Mouse (Mus musculus) kidney, postnatal 0 days (tissue): ENCODE data around the gene Aff4. TPM values are rescaled to one million over a fixed set of nuclear protein-coding genes. Genes with fewer than 3 reads are reported as not detected.

Source experiments
- ATAC-seq: fragments of 200-750 bp; cut with Nextera tagmentation; replicated peaks from 2 replicates; pipeline ENCODE4 v1.8.0; 2017; ENCODE audit warnings: low read depth, moderate number of reproducible peaks, moderate TSS enrichment, moderate library complexity; ENCODE audit not compliant: low FRiP score
- DNase-seq: peaks from one replicate; pipeline ENCODE4 v3.0.0-alpha.2; 2016; ENCODE audit warnings: low spot score
- H3K27ac ChIP-seq: fragments of 300-500 bp; sonication (generic); 2 replicates; pipeline ENCODE4 v1.5.1; 2014; ENCODE audit warnings: mild to moderate bottlenecking
- H3K27me3 ChIP-seq: fragments of 300-500 bp; sonication (generic); 2 replicates; pipeline ENCODE4 v1.6.1; 2014; ENCODE audit warnings: low read length, mixed read lengths; ENCODE audit not compliant: insufficient read depth
- H3K36me3 ChIP-seq: fragments of 300-500 bp; sonication (generic); 2 replicates; pipeline ENCODE4 v1.6.1; 2014; ENCODE audit warnings: low read length, mixed read lengths; ENCODE audit not compliant: insufficient read depth
- H3K4me1 ChIP-seq: fragments of 300-500 bp; sonication (generic); replicated peaks from 2 replicates; pipeline ENCODE4 v1.6.1; 2014; ENCODE audit warnings: antibody characterized with exemption, low read length, mixed read lengths; ENCODE audit not compliant: insufficient read depth
- H3K4me2 ChIP-seq: fragments of 300-500 bp; sonication (generic); 2 replicates; pipeline ENCODE4 v1.6.1; 2014; ENCODE audit warnings: mild to moderate bottlenecking, low read length, moderate library complexity, mixed read lengths
- H3K4me3 ChIP-seq: fragments of 300-500 bp; sonication (generic); replicated peaks from 2 replicates; pipeline ENCODE4 v1.5.1; 2014; ENCODE audit warnings: low read depth, low read length
- H3K9ac ChIP-seq: fragments of 300-500 bp; sonication (generic); 2 replicates; pipeline ENCODE4 v1.6.1; 2014; ENCODE audit warnings: low read depth, low read length
- H3K9me3 ChIP-seq: fragments of 300-500 bp; sonication (generic); replicated peaks from 2 replicates; pipeline ENCODE4 v1.6.1; 2016; ENCODE audit warnings: low read length, inconsistent platforms, mixed read lengths
- CTCF ChIP-seq: IDR thresholded peaks from 2 replicates; pipeline ENCODE4 v1.5.1; 2016; ENCODE audit warnings: antibody characterized with exemption, low read depth, mild to moderate bottlenecking, moderate library complexity
- WGBS: fragments of 180-500 bp; shearing (Covaris S2); extraction: QIAGEN DNeasy Blood & Tissue Kit; methylation state at CpG from one replicate; pipeline ENCODE4 v1.1.7; 2014; 5-methylcytosine and 5-hydroxymethylcytosine counted together
- polyA plus RNA-seq: library from polyadenylated mRNA; unstranded; fragments of >200 nt; fragmentation: Nextera tagmentation; extraction: Ambion mirVana; gene quantifications from 2 replicates; pipeline ENCODE4 v1.2.1, GENCODE M21; 2015

The Aff4 gene
- polyA plus RNA-seq, 1 experiment from 2014 or later, result 33.9 TPM

DNA sequence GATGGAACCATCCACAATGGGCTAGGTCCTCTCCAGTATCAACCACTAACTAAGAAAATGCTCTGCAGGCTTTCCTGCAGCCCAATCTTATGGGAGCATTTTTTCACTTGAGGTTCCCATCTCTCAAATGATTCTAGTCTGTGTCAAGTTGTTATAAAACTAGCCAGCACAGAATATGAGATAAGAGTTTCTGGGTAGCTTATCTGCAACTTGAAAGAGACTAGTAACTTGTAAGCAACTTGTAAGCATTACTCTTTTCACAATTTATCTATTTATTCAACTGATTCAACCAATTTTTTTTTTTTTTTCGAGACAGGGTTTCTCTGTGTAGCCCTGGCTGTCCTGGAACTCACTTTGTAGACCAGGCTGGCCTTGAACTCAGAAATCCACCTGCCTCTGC lies 53.0 kb downstream of the Aff4 start:
- DNase-seq, result no peak
- TF ChIP-seq CTCF, result no peak
- 89% methylated on average over 1 of the region's 1 CpGs for WGBS
- no peaks in the 10 kb centered on the region for H3K9me3 ChIP-seq
- peaks cover 58% of the 10 kb centered on the region for H3K36me3 ChIP-seq
- no peak overlapping the region for H3K27ac ChIP-seq
- no peaks in the 10 kb centered on the region for H3K4me1 ChIP-seq
- no peak overlapping the region for H3K9ac ChIP-seq
- no peak overlapping the region for H3K4me3 ChIP-seq
- H3K27me3 ChIP-seq, result no peaks in the 10 kb centered on the region
- no peak for ATAC-seq
- no peak overlapping the region for H3K4me2 ChIP-seq

DNA sequence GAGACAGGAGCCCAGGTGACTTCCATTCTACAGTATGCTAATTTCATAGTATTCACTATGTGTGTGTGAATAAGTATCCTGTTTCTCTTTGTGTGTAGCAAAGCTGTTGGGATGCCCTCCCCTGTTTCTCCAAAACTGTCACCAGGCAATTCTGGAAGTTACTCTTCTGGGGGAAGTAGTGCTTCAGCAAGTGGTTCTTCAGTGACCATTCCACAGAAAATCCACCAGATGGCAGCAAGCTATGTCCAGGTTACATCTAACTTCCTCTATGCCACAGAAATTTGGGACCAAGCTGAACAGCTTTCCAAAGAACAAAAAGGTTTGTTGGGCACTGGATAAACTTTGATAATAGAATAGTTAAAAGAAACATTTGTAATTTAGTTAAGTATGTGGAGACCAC lies 61.1 kb downstream of the Aff4 start:
- Histone ChIP-seq H3K27ac (no peak overlapping the region), H3K9me3 (no peaks in the 10 kb centered on the region), H3K36me3 (peaks cover 58% of the 10 kb centered on the region), H3K4me3 (no peak overlapping the region), H3K4me1 (no peaks in the 10 kb centered on the region), H3K27me3 (no peaks in the 10 kb centered on the region), H3K9ac (no peak overlapping the region), H3K4me2 (no peak overlapping the region)
- ATAC-seq (no peak), DNase-seq (peak; percentile 68)
- peak; percentile 74 for TF ChIP-seq CTCF

DNA sequence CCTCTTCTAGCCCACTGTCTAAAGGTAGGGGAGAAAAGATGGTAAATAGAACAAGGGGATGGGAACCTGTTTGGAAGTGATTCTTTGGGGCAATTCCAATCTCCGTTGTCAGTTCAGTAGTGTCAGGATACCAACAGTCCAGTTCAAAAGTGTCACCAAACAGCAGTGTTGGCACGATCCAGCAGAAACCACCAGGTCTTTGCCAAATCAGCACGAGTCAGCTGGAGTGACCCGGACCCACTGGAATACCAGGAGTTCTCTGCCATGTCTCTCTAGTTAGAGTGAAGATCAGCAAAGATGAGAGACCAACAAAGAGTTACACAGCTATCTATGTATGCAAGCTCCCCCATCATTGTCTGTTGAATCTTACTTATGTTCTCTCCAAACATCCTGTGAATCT lies 63.2 kb downstream of the Aff4 start:
- WGBS, result 90% methylated on average over 4 of the region's 4 CpGs
- no peak for TF ChIP-seq CTCF
- Histone ChIP-seq H3K4me3 (no peak overlapping the region), H3K36me3 (peaks cover 66% of the 10 kb centered on the region), H3K27me3 (no peaks in the 10 kb centered on the region), H3K9me3 (no peaks in the 10 kb centered on the region), H3K9ac (no peak overlapping the region), H3K4me1 (no peaks in the 10 kb centered on the region), H3K27ac (no peak overlapping the region), H3K4me2 (no peak overlapping the region)
- ATAC-seq (no peak), DNase-seq (no peak)

- Histone ChIP-seq H3K27me3 (no peaks in the 10 kb centered on the region), H3K9ac (no peak overlapping the region), H3K4me1 (no peaks in the 10 kb centered on the region), H3K9me3 (no peaks in the 10 kb centered on the region), H3K4me3 (no peak overlapping the region), H3K27ac (no peak overlapping the region), H3K36me3 (peaks cover 48% of the 10 kb centered on the region), H3K4me2 (no peak overlapping the region)
- no peak for DNase-seq
- no peak for ATAC-seq
- TF ChIP-seq CTCF, result no peak
Measured at GRCm38 (mm10) chr11:53418048-53418447, 67.4 kb downstream of the Aff4 start.

DNA sequence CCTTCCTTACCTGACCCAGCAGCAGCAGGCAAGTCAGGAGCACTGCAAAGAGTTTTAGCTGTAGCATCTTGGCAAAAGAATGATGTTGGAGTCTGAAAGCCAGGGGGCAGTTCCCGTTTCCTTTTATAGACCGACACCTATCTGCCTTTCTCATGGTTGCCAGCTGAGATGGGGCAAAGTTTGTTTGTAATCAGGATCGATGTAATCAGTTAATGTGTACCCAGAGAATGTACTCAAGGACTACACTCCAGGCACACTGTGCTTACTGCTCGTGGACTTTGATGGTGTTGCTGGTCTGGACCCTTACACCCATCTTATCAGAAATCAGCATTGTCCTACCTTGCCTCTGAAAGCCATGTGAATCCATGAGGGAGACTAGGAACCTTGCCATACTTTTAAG lies 72.4 kb downstream of the Aff4 start, which contains the start of gene Leap2:
Gene Leap2 (minus strand): TSS at position 135 of the 400 bp plus-strand sequence.
- no peak within 1 kb of the TSS for H3K27ac ChIP-seq
- H3K4me1 ChIP-seq, result no peaks in the 10 kb centered on the region
- WGBS, result 79% methylated on average over 4 of the region's 4 CpGs
- DNase-seq (no peak), ATAC-seq (no peak)
- H3K9ac ChIP-seq, result no peak within 1 kb of the TSS
- H3K36me3 ChIP-seq, result peaks cover 13% of the 10 kb centered on the region; the same call in 1 of the 2 replicates
- H3K27me3 ChIP-seq, result no peaks in the 10 kb centered on the region
- TF ChIP-seq CTCF, result 0 out of 2 replicates have a peak, but pooled peaks have one; percentile 20
- no peak within 1 kb of the TSS for H3K4me2 ChIP-seq
- no peak within 1 kb of the TSS for H3K4me3 ChIP-seq
- H3K9me3 ChIP-seq, result no peaks in the 10 kb centered on the region

DNA sequence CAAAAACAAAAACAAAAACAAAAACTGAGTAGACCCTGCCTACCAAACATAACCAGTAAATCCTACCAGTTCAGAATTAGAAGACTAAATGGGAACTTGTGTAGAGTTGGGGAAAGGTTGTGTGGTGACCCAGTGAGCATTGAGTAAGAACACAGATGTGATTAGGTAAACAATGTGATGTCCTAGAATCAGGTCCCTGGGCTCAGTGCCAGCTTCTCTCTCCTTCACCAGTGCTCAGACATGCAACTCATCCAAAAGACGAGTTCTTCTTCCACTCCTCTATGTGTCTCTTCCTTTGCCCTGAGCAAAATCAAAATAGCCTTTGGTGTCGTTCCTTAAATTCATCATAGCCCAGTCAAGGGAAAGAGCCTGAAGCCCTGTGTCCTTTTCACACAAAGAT lies 74.2 kb downstream of the Aff4 start:
- H3K27ac ChIP-seq, result no peak overlapping the region
- DNase-seq (no peak), ATAC-seq (no peak)
- no peak overlapping the region for H3K9ac ChIP-seq
- peaks cover 5% of the 10 kb centered on the region for H3K4me1 ChIP-seq
- H3K4me2 ChIP-seq, result no peak overlapping the region
- 69% methylated on average over 2 of the region's 2 CpGs for WGBS
- H3K27me3 ChIP-seq, result no peaks in the 10 kb centered on the region
- H3K4me3 ChIP-seq, result no peak overlapping the region
- H3K9me3 ChIP-seq, result no peaks in the 10 kb centered on the region
- H3K36me3 ChIP-seq, result peaks cover 4% of the 10 kb centered on the region; the same call in 1 of the 2 replicates
- no peak for TF ChIP-seq CTCF

DNA sequence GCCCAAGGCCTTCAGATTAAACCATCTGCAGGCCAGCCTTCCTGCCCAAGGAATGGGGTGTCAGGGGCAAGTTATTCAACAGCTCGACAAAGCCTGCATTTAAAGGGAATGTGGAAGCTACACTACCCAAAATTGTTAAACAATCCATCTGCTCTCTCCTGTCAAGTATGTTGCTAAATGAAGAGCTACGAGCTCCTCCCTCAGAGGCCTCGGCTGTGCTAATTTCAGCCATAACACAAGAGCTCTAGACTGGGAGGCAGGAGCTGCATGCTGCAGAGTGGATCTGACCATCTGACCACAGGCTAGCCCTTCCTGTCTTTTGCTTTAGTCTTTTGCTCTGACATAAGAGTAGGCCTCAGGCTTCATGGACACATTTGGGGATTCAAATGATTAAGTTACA lies 74.6 kb downstream of the Aff4 start:
- Histone ChIP-seq H3K4me2 (no peak overlapping the region), H3K4me3 (no peak overlapping the region), H3K4me1 (peaks cover 7% of the 10 kb centered on the region), H3K9me3 (no peaks in the 10 kb centered on the region), H3K27me3 (no peaks in the 10 kb centered on the region), H3K36me3 (peaks cover 4% of the 10 kb centered on the region; the same call in 1 of the 2 replicates), H3K9ac (no peak overlapping the region), H3K27ac (no peak overlapping the region)
- no peak for ATAC-seq
- 54% methylated on average over 3 of the region's 3 CpGs for WGBS
- DNase-seq, result no peak
- no peak for TF ChIP-seq CTCF
